Mouse (Mus musculus) CH12.LX (cell line): ENCODE results near the gene Spata33.

ENCODE experiments used
- CTCF ChIP-seq, 2 experiments: IDR thresholded peaks in 1 of 2; conservative IDR thresholded peaks in 1 of 2; 2 replicates each; pipeline ENCODE4 v1.5.1; 2011 to 2012; ENCODE audit warnings: low read depth in 2 of 2, low read length in 2 of 2, improper control_type of control experiment in 1 of 2, inconsistent platforms in 1 of 2, mild to moderate bottlenecking in 1 of 2, moderate library complexity in 1 of 2
- E2F4 ChIP-seq: IDR thresholded peaks from 2 replicates; pipeline ENCODE4 v1.6.1; 2011; ENCODE audit warnings: low read depth, low read length, improper control_type of control experiment; ENCODE audit not compliant: insufficient replicate concordance
- JUND ChIP-seq: conservative IDR thresholded peaks from 2 replicates; pipeline ENCODE4 v1.6.1; 2011; ENCODE audit warnings: low read depth, low read length, improper control_type of control experiment
- KAT2A ChIP-seq: IDR thresholded peaks from 2 replicates; pipeline ENCODE4 v1.6.1; 2012; ENCODE audit warnings: low read length, improper control_type of control experiment, inconsistent platforms; ENCODE audit not compliant: insufficient replicate concordance
- MAX ChIP-seq: IDR thresholded peaks from 2 replicates; pipeline ENCODE4 v1.6.1; 2011; ENCODE audit warnings: low read length, improper control_type of control experiment
- PAX5 ChIP-seq: IDR thresholded peaks from 2 replicates; pipeline ENCODE4 v1.6.1; 2012; ENCODE audit warnings: low read length, inconsistent platforms, mixed read lengths
- POLR2A ChIP-seq: IDR thresholded peaks from 2 replicates; pipeline ENCODE4 v1.6.1; 2011; ENCODE audit warnings: low read depth, mild to moderate bottlenecking, improper control_type of control experiment, low read length
- TCF12 ChIP-seq: IDR thresholded peaks from 2 replicates; pipeline ENCODE4 v1.6.1; 2014; ENCODE audit warnings: low read depth, mild to moderate bottlenecking, inconsistent platforms, low read length, improper control_type of control experiment
- ZMIZ1 ChIP-seq: IDR thresholded peaks from 2 replicates; pipeline ENCODE4 v1.6.1; 2012; ENCODE audit warnings: low read depth, mild to moderate bottlenecking, inconsistent platforms, low read length, improper control_type of control experiment

- TF ChIP-seq KAT2A (peak; percentile 73; the same call in 1 of the 2 replicates), CTCF (conservative IDR thresholded peaks at IDR 0.05 in 1 of 2, IDR thresholded peaks at IDR 0.05 in 1 of 2; ENCODE audit: low read depth in 2 of 2, low read length in 2 of 2) (no peak), POLR2A (peak; percentile 72), JUND (no peak), E2F4 (no peak), MAX (no peak; the same call in 1 of the 2 replicates), PAX5 (no peak), ZMIZ1 (peak; percentile 30; the same call in 1 of the 2 replicates), TCF12 (peak; percentile 55; the same call in 1 of the 2 replicates)
Measured at GRCm38 (mm10) chr8:123254099-123254885, 41.7 kb downstream of the Spata33 start, which contains the start of the genes Zfp276 and Vps9d1.
